Mouse (Mus musculus): ENCODE results near the gene Gpx1. TPM values are rescaled to one million over a fixed set of nuclear protein-coding genes. Genes with fewer than 3 reads are reported as not detected.

Gene Gpx1
- 654 and 725 TPM in 2 replicates for polyA plus RNA-seq (2014; fragmentation: Nextera tagmentation; extraction: Ambion mirVana)

- peaks cover 18% of the 10 kb centered on the region for H3K4me1 ChIP-seq (ENCODE audit: control insufficient read depth, insufficient read depth, low read length)
- peak; percentile 98 for ATAC-seq (ENCODE audit: low FRiP score, low TSS enrichment)
- no peaks in the 10 kb centered on the region for H3K9me3 ChIP-seq (ENCODE audit: control insufficient read depth, low read length)
- peaks cover 23% of the 10 kb centered on the region for H3K36me3 ChIP-seq (ENCODE audit: control insufficient read depth, insufficient read depth, low read length)
- H3K27ac ChIP-seq (ENCODE audit: low read depth, low read length): peak within 1 kb of the TSS; percentile 86
- peak within 1 kb of the TSS; percentile 79 for H3K9ac ChIP-seq (ENCODE audit: low read depth, low read length)
- under 1% methylated on average over 49 of the region's 49 CpGs for WGBS
- H3K4me3 ChIP-seq (ENCODE audit: low read length): peak within 1 kb of the TSS; percentile 57
- H3K4me2 ChIP-seq (replicated peaks; ENCODE audit: low read depth, low read length): peak within 1 kb of the TSS; percentile 55
- no peaks in the 10 kb centered on the region for H3K27me3 ChIP-seq (ENCODE audit: control insufficient read depth, insufficient read depth, low read length)
These were observed at the start of gene Gpx1 for GRCm38 (mm10) chr9:108338886-108339781. Gpx1 (plus strand) TSS chr9:108338903.

- Histone ChIP-seq H3K9ac (ENCODE audit: low read depth, low read length) (peak overlapping the region; percentile 59; the same call in 1 of the 2 replicates), H3K4me1 (ENCODE audit: control insufficient read depth, insufficient read depth, low read length) (peaks cover 4% of the 10 kb centered on the region), H3K4me2 (replicated peaks; ENCODE audit: low read depth, low read length) (peak overlapping the region; percentile 47), H3K9me3 (ENCODE audit: control insufficient read depth, low read length) (no peaks in the 10 kb centered on the region), H3K36me3 (ENCODE audit: control insufficient read depth, insufficient read depth, low read length) (no peaks in the 10 kb centered on the region; the same call in 1 of the 2 replicates), H3K27ac (ENCODE audit: low read depth, low read length) (no peak overlapping the region), H3K4me3 (ENCODE audit: low read length) (peak overlapping the region; percentile 59; the same call in 1 of the 2 replicates), H3K27me3 (ENCODE audit: control insufficient read depth, insufficient read depth, low read length) (no peaks in the 10 kb centered on the region)
- ATAC-seq (ENCODE audit: low FRiP score, low TSS enrichment): no peak
- 67% methylated on average over 2 of the region's 2 CpGs for WGBS
These were observed 49.4 kb upstream of the Gpx1 start for GRCm38 (mm10) chr9:108289347-108289746.

GRCm38 (mm10) chr9:108290016-108290750 is 48.5 kb upstream of the Gpx1 start, which contains the start of gene Nicn1:
Nicn1 (plus strand) TSS chr9:108290429.
- under 1% methylated on average over 32 of the region's 32 CpGs for WGBS
- peak; percentile 98 for ATAC-seq (ENCODE audit: low FRiP score, low TSS enrichment)
- peak within 1 kb of the TSS; percentile 56 for H3K4me2 ChIP-seq (replicated peaks; ENCODE audit: low read depth, low read length)
- H3K9me3 ChIP-seq (ENCODE audit: control insufficient read depth, low read length): no peaks in the 10 kb centered on the region
- no peaks in the 10 kb centered on the region; the same call in 1 of the 2 replicates for H3K36me3 ChIP-seq (ENCODE audit: control insufficient read depth, insufficient read depth, low read length)
- no peaks in the 10 kb centered on the region for H3K27me3 ChIP-seq (ENCODE audit: control insufficient read depth, insufficient read depth, low read length)
- peak within 1 kb of the TSS; percentile 59 for H3K4me3 ChIP-seq (ENCODE audit: low read length)
- H3K4me1 ChIP-seq (ENCODE audit: control insufficient read depth, insufficient read depth, low read length): peaks cover 4% of the 10 kb centered on the region
- peak within 1 kb of the TSS; percentile 59 for H3K9ac ChIP-seq (ENCODE audit: low read depth, low read length)
- peak within 1 kb of the TSS; percentile 73 for H3K27ac ChIP-seq (ENCODE audit: low read depth, low read length)

GRCm38 (mm10) chr9:108290773-108291172 is 47.9 kb upstream of the Gpx1 start:
- Histone ChIP-seq H3K4me2 (replicated peaks; ENCODE audit: low read depth, low read length) (peak overlapping the region; percentile 56), H3K27me3 (ENCODE audit: control insufficient read depth, insufficient read depth, low read length) (no peaks in the 10 kb centered on the region), H3K9me3 (ENCODE audit: control insufficient read depth, low read length) (no peaks in the 10 kb centered on the region), H3K4me3 (ENCODE audit: low read length) (peak overlapping the region; percentile 59), H3K36me3 (ENCODE audit: control insufficient read depth, insufficient read depth, low read length) (no peaks in the 10 kb centered on the region; the same call in 1 of the 2 replicates), H3K27ac (ENCODE audit: low read depth, low read length) (no peak overlapping the region), H3K4me1 (ENCODE audit: control insufficient read depth, insufficient read depth, low read length) (peaks cover 4% of the 10 kb centered on the region), H3K9ac (ENCODE audit: low read depth, low read length) (peak overlapping the region; percentile 56)
- 57% methylated on average over 6 of the region's 6 CpGs for WGBS
- 0 out of 2 replicates have a peak, but pooled peaks have one; percentile 4 for ATAC-seq (ENCODE audit: low FRiP score, low TSS enrichment)

- WGBS: 19% methylated on average over 18 of the region's 18 CpGs
- ATAC-seq (ENCODE audit: low FRiP score, low TSS enrichment): peak; percentile 84
These were observed 42.0 kb upstream of the Gpx1 start, which contains the start of gene Amt for GRCm38 (mm10) chr9:108296453-108297355. Amt (plus strand) TSS chr9:108296853.

GRCm38 (mm10) chr9:108301853-108302252 is 36.9 kb upstream of the Gpx1 start:
- no peak overlapping the region for H3K4me2 ChIP-seq (replicated peaks; ENCODE audit: low read depth, low read length)
- H3K4me3 ChIP-seq (ENCODE audit: low read length): no peak overlapping the region
- H3K36me3 ChIP-seq (ENCODE audit: control insufficient read depth, insufficient read depth, low read length): peaks cover 33% of the 10 kb centered on the region
- peaks cover 6% of the 10 kb centered on the region; the same call in 1 of the 2 replicates for H3K4me1 ChIP-seq (ENCODE audit: control insufficient read depth, insufficient read depth, low read length)
- ATAC-seq (ENCODE audit: low FRiP score, low TSS enrichment): no peak
- H3K27me3 ChIP-seq (ENCODE audit: control insufficient read depth, insufficient read depth, low read length): no peaks in the 10 kb centered on the region
- 71% methylated on average over 3 of the region's 3 CpGs for WGBS
- H3K27ac ChIP-seq (ENCODE audit: low read depth, low read length): no peak overlapping the region
- no peaks in the 10 kb centered on the region for H3K9me3 ChIP-seq (ENCODE audit: control insufficient read depth, low read length)
- H3K9ac ChIP-seq (ENCODE audit: low read depth, low read length): no peak overlapping the region

More at GRCm38 (mm10) chr9:108296453-108297355, 42.0 kb upstream of the Gpx1 start, which contains the start of gene Amt:
- Histone ChIP-seq H3K27ac (ENCODE audit: low read depth, low read length) (peak within 1 kb of the TSS; percentile 39), H3K9me3 (ENCODE audit: control insufficient read depth, low read length) (no peaks in the 10 kb centered on the region), H3K27me3 (ENCODE audit: control insufficient read depth, insufficient read depth, low read length) (no peaks in the 10 kb centered on the region), H3K36me3 (ENCODE audit: control insufficient read depth, insufficient read depth, low read length) (peaks cover 13% of the 10 kb centered on the region; the same call in 1 of the 2 replicates), H3K4me1 (ENCODE audit: control insufficient read depth, insufficient read depth, low read length) (no peaks in the 10 kb centered on the region; the same call in 1 of the 2 replicates), H3K4me2 (replicated peaks; ENCODE audit: low read depth, low read length) (peak within 1 kb of the TSS; percentile 51), H3K9ac (ENCODE audit: low read depth, low read length) (peak within 1 kb of the TSS; percentile 44), H3K4me3 (ENCODE audit: low read length) (peak within 1 kb of the TSS; percentile 39)

- Histone ChIP-seq H3K4me3 (ENCODE audit: low read length) (peak overlapping the region; percentile 76; the same call in 1 of the 2 replicates), H3K27ac (ENCODE audit: low read depth, low read length) (no peak overlapping the region), H3K27me3 (ENCODE audit: control insufficient read depth, insufficient read depth, low read length) (no peaks in the 10 kb centered on the region), H3K9me3 (ENCODE audit: control insufficient read depth, low read length) (no peaks in the 10 kb centered on the region), H3K36me3 (ENCODE audit: control insufficient read depth, insufficient read depth, low read length) (peaks cover 29% of the 10 kb centered on the region), H3K4me2 (replicated peaks; ENCODE audit: low read depth, low read length) (peak overlapping the region; percentile 60), H3K9ac (ENCODE audit: low read depth, low read length) (peak overlapping the region; percentile 77; the same call in 1 of the 2 replicates), H3K4me1 (ENCODE audit: control insufficient read depth, insufficient read depth, low read length) (peaks cover 19% of the 10 kb centered on the region)
- WGBS: 83% methylated on average over 4 of the region's 4 CpGs
- no peak for ATAC-seq (ENCODE audit: low FRiP score, low TSS enrichment)
These were observed 34.0 kb upstream of the Gpx1 start for GRCm38 (mm10) chr9:108304716-108305115.

GRCm38 (mm10) chr9:108305170-108305569 is 33.5 kb upstream of the Gpx1 start:
- ATAC-seq (ENCODE audit: low FRiP score, low TSS enrichment): no peak
- Histone ChIP-seq H3K4me2 (replicated peaks; ENCODE audit: low read depth, low read length) (peak overlapping the region; percentile 60), H3K27me3 (ENCODE audit: control insufficient read depth, insufficient read depth, low read length) (no peaks in the 10 kb centered on the region), H3K27ac (ENCODE audit: low read depth, low read length) (peak overlapping the region; percentile 12; the same call in 1 of the 2 replicates), H3K4me1 (ENCODE audit: control insufficient read depth, insufficient read depth, low read length) (peaks cover 24% of the 10 kb centered on the region), H3K36me3 (ENCODE audit: control insufficient read depth, insufficient read depth, low read length) (peaks cover 28% of the 10 kb centered on the region), H3K4me3 (ENCODE audit: low read length) (peak overlapping the region; percentile 76), H3K9ac (ENCODE audit: low read depth, low read length) (peak overlapping the region; percentile 77), H3K9me3 (ENCODE audit: control insufficient read depth, low read length) (no peaks in the 10 kb centered on the region)
- 4% methylated on average over 1 of the region's 1 CpGs for WGBS

Measured in kidney, embryonic 14.5 days (tissue).